Mouse (Mus musculus) granulocyte monocyte progenitor cell, adult 5-6 weeks (primary cell): ENCODE data around the gene Muc2. TPM values are rescaled to one million over a fixed set of nuclear protein-coding genes. Genes with fewer than 3 reads are reported as not detected.

Experiments
- ATAC-seq: replicated peaks from 2 replicates; pipeline ENCODE4 v1.8.0; 2016; ENCODE audit warnings: mild to moderate bottlenecking, moderate TSS enrichment, inconsistent platforms; ENCODE audit not compliant: poor library complexity, severe bottlenecking
- total RNA-seq, 2 experiments: library from RNA; stranded (forward) in 1 of 2; stranded (reverse) in 1 of 2; fragments of 200-712, 200-1000 nt in 1 of 2; fragments of >200 nt in 1 of 2; fragmentation: Nextera tagmentation in 1 of 2; gene quantifications; 2 replicates each; pipeline ENCODE4 v1.2.3; 2014 to 2017

The Muc2 gene
- total RNA-seq, 2 experiments from 2014 or later = not detected

GRCm38 (mm10) chr7:141755831-141756230, 65.7 kb downstream of the Muc2 start:
- peak; percentile 75 for ATAC-seq

GRCm38 (mm10) chr7:141758291-141758690, 68.2 kb downstream of the Muc2 start:
- ATAC-seq = no peak

- no peak for ATAC-seq
Measured at GRCm38 (mm10) chr7:141770521-141770920, 80.4 kb downstream of the Muc2 start.

GRCm38 (mm10) chr7:141770988-141771387, 80.8 kb downstream of the Muc2 start:
- no peak for ATAC-seq

- ATAC-seq = no peak
Measured at GRCm38 (mm10) chr7:141772058-141772557, 82.0 kb downstream of the Muc2 start.

GRCm38 (mm10) chr7:141774855-141775254, 84.7 kb downstream of the Muc2 start:
- no peak for ATAC-seq

- ATAC-seq = no peak
Measured at GRCm38 (mm10) chr7:141776199-141776598, 86.1 kb downstream of the Muc2 start.

- ATAC-seq = no peak
Measured at GRCm38 (mm10) chr7:141788677-141789452, 98.7 kb downstream of the Muc2 start, which contains the start of gene Muc5ac. TSS of gene Muc5ac (plus strand) at chr7:141788972.

GRCm38 (mm10) chr7:141794251-141794650, 104.1 kb downstream of the Muc2 start:
- no peak for ATAC-seq

- ATAC-seq = no peak
Measured at GRCm38 (mm10) chr7:141803206-141803605, 113.1 kb downstream of the Muc2 start.

Other genes starting within 250 kb of the Muc2 start
- gene Pidd1, start 246.3 kb upstream of the Muc2 start, total RNA-seq (2014; fragmentation: Nextera tagmentation) = 33.2 and 45.1 TPM in 2 replicates
- 10.5 and 16.4 TPM in 2 replicates for gene Pidd1, start 246.3 kb upstream of the Muc2 start, total RNA-seq (2017)
- 2,601 and 5,139 TPM in 2 replicates for gene Rplp2, start 243.0 kb upstream of the Muc2 start, total RNA-seq (2014; fragmentation: Nextera tagmentation)
- 2,496 and 4,245 TPM in 2 replicates for gene Rplp2, start 243.0 kb upstream of the Muc2 start, total RNA-seq (2017)
- gene Pnpla2, start 235.1 kb upstream of the Muc2 start, total RNA-seq (2014; fragmentation: Nextera tagmentation) = 93.9 and 97.0 TPM in 2 replicates
- 19.0 and 35.1 TPM in 2 replicates for gene Pnpla2, start 235.1 kb upstream of the Muc2 start, total RNA-seq (2017)
- 15.8 and 21.3 TPM in 2 replicates for gene Cracr2b, start 229.2 kb upstream of the Muc2 start, total RNA-seq (2014; fragmentation: Nextera tagmentation)
- 14.9 and 15.8 TPM in 2 replicates for gene Cracr2b, start 229.2 kb upstream of the Muc2 start, total RNA-seq (2017)
- gene Cd151, start 222.9 kb upstream of the Muc2 start, total RNA-seq (2014; fragmentation: Nextera tagmentation) = 19.2 and 20.0 TPM in 2 replicates
- gene Cd151, start 222.9 kb upstream of the Muc2 start, total RNA-seq (2017) = 18.4 and 20.4 TPM in 2 replicates
- gene Polr2l, start 215.2 kb upstream of the Muc2 start, total RNA-seq (2014; fragmentation: Nextera tagmentation) = 36.4 and 59.6 TPM in 2 replicates
- gene Polr2l, start 215.2 kb upstream of the Muc2 start, total RNA-seq (2017) = 40.9 and 43.5 TPM in 2 replicates
- gene Tspan4, start 215.1 kb upstream of the Muc2 start, total RNA-seq (2014; fragmentation: Nextera tagmentation) = 50.4 and 53.8 TPM in 2 replicates
- gene Tspan4, start 215.1 kb upstream of the Muc2 start, total RNA-seq (2017) = 42.6 and 44.9 TPM in 2 replicates
- 12.2 and 26.1 TPM in 2 replicates for gene Chid1, start 150.5 kb upstream of the Muc2 start, total RNA-seq (2014; fragmentation: Nextera tagmentation)
- gene Chid1, start 150.5 kb upstream of the Muc2 start, total RNA-seq (2017) = 40.2 and 40.9 TPM in 2 replicates
- gene Ap2a2, start 128.2 kb upstream of the Muc2 start, total RNA-seq (2014; fragmentation: Nextera tagmentation) = 18.9 and 21.0 TPM in 2 replicates
- 20.2 and 28.4 TPM in 2 replicates for gene Ap2a2, start 128.2 kb upstream of the Muc2 start, total RNA-seq (2017)
- gene Muc6, start 35.0 kb upstream of the Muc2 start, total RNA-seq (2014; fragmentation: Nextera tagmentation) = 0.80 TPM in 1 of 2 replicates, not detected in the other
- gene Muc6, start 35.0 kb upstream of the Muc2 start, total RNA-seq (2017) = not detected in 2 replicates
- not detected in 2 replicates for gene Muc5ac, start 98.6 kb downstream of the Muc2 start, total RNA-seq (2014; fragmentation: Nextera tagmentation)
- not detected in 2 replicates for gene Muc5ac, start 98.6 kb downstream of the Muc2 start, total RNA-seq (2017)
- 0.04 and 0.21 TPM in 2 replicates for gene Muc5b, start 148.7 kb downstream of the Muc2 start, total RNA-seq (2014; fragmentation: Nextera tagmentation)
- under 0.01 TPM in 2 replicates for gene Muc5b, start 148.7 kb downstream of the Muc2 start, total RNA-seq (2017)
- 25.2 and 34.4 TPM in 2 replicates for gene Tollip, start 228.2 kb downstream of the Muc2 start, total RNA-seq (2014; fragmentation: Nextera tagmentation)
- 21.1 and 28.3 TPM in 2 replicates for gene Tollip, start 228.2 kb downstream of the Muc2 start, total RNA-seq (2017)